Mouse (Mus musculus) kidney, adult 2 months (tissue): ENCODE measurements around the gene Tpst1. TPM values are rescaled to one million over a fixed set of nuclear protein-coding genes. Genes with fewer than 3 reads are reported as not detected.
A peak's percentile ranks its signal among the peaks of the same experiment; 100 is the strongest.

Experiments used
- DNase-seq: peaks from one replicate; pipeline ENCODE4 v3.0.0; 2021
- H3K27ac ChIP-seq: fragments of 200-500 bp; 2 replicates; pipeline ENCODE4 v1.5.1; 2012; ENCODE audit warnings: low read depth, low read length, control low read depth, inconsistent platforms; ENCODE audit not compliant: insufficient read depth
- H3K27me3 ChIP-seq: fragments of 200-500 bp; replicated peaks from 2 replicates; pipeline ENCODE4 v1.6.1; 2012; ENCODE audit warnings: mild to moderate bottlenecking, moderate library complexity, low read length, inconsistent platforms; ENCODE audit not compliant: control insufficient read depth, insufficient read depth
- H3K36me3 ChIP-seq: fragments of 200-500 bp; 2 replicates; pipeline ENCODE4 v1.6.1; 2012; ENCODE audit warnings: mild to moderate bottlenecking, moderate library complexity, low read length, inconsistent platforms; ENCODE audit not compliant: control insufficient read depth, insufficient read depth
- H3K4me1 ChIP-seq: fragments of 200-500 bp; 2 replicates; pipeline ENCODE4 v1.6.1; 2011; ENCODE audit warnings: low read length; ENCODE audit not compliant: control insufficient read depth, insufficient read depth
- H3K4me3 ChIP-seq: fragments of 200-500 bp; 2 replicates; pipeline ENCODE4 v1.5.1; 2011; ENCODE audit warnings: mild to moderate bottlenecking, low read depth, low read length, control low read depth; ENCODE audit not compliant: insufficient read depth
- CTCF ChIP-seq: fragments of 200-500 bp; conservative IDR thresholded peaks from 2 replicates; pipeline ENCODE4 v1.5.1; 2011; ENCODE audit warnings: low read depth, mild to moderate bottlenecking, control low read depth, low read length, moderate library complexity, mixed read lengths; ENCODE audit not compliant: insufficient read depth, insufficient read length
- POLR2A ChIP-seq: fragments of 200-500 bp; IDR thresholded peaks from one replicate; pipeline ENCODE4 v1.6.1; 2011; ENCODE audit warnings: low read depth, low read length, control low read depth
- WGBS: fragments of 180-500 bp; shearing (Covaris S2); methylation state at CpG from one replicate; pipeline ENCODE4 v1.1.7; 2018; 5-methylcytosine and 5-hydroxymethylcytosine counted together
- polyA plus RNA-seq: library from polyadenylated mRNA; depleted of rRNA; stranded (reverse); fragments of >200 nt; gene quantifications from 2 replicates; pipeline ENCODE4 v1.2.3, GENCODE M21; 2012

Tpst1 gene
- polyA plus RNA-seq, 1 experiment = 8.7 TPM

DNA sequence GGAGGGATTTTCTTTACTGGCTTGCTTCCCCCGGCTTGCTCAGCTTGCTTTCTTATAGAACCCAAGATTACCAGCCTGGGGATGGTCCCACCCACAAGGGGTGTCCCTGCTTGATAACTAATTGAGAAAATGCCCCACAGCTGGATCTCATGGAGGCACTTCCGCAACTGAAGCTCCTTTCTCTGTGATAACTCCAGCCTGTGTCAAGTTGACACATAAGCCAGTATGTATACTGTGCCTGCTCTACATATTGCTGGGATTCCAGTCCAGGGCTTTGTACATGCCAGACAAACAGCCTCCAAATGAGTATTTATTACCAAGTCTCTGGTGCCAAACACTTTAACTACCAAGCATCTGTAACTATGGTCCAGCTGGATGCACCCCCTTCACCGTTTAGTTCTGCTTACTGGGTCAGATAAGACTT lies 5.3 kb upstream of the Tpst1 start:
- Histone ChIP-seq H3K36me3 (no peaks in the 10 kb centered on the region), H3K4me1 (no peaks in the 10 kb centered on the region), H3K27ac (no peak overlapping the region), H3K4me3 (no peak overlapping the region), H3K27me3 (no peaks in the 10 kb centered on the region)
- TF ChIP-seq POLR2A (no peak), CTCF (no peak)
- WGBS = 53% methylated on average over 3 of the region's 3 CpGs
- no peak for DNase-seq

DNA sequence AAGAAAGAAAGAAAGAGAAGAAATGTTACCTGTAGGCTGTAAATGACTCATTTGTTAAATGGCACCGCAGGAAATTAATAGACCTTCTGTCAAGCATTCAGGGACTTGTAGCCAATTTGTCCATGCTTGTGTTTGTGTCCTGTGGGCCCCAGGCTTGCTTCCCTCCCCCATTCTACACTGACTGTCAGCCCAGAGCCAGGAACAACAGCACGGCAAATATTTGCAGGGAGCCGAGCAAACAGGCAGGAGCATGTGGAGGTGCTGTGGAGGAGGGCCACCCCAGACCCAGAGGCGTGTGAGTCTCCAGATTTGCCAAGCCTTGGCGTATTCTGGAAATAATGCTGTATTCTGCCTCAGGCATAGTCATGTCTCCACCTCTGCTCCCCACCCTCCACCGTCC lies 1.4 kb downstream of the Tpst1 start:
- H3K27ac ChIP-seq = no peak overlapping the region
- no peaks in the 10 kb centered on the region for H3K27me3 ChIP-seq
- no peak overlapping the region for H3K4me3 ChIP-seq
- 0 out of 2 replicates have a peak, but pooled peaks cover 3% of the 10 kb centered on the region for H3K4me1 ChIP-seq
- DNase-seq = no peak
- 78% methylated on average over 6 of the region's 6 CpGs for WGBS
- H3K36me3 ChIP-seq = no peaks in the 10 kb centered on the region
- TF ChIP-seq CTCF = no peak
- TF ChIP-seq POLR2A = no peak

DNA sequence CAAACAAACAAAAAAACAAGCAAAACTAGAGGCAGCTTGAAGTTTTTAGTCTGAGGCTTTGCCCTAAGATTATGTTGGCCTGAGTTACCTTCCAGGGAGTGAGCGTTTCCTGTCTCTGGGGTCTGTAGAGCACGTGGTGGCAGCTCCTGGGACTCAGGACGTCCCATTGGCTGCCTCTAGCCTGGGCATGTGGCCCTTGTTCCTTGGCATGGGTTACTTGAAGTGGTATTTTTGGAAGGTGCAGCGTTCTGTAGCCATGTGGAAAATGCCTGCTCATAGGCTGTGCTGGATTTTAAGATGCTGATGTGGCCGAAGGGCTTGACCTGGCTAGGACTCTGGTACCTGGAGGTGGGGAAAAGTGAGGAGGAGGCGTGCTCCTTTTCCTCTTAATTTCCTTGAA lies 3.3 kb downstream of the Tpst1 start:
- DNase-seq = no peak
- H3K36me3 ChIP-seq = no peaks in the 10 kb centered on the region
- no peak overlapping the region for H3K4me3 ChIP-seq
- 0 out of 2 replicates have a peak, but pooled peaks cover 6% of the 10 kb centered on the region for H3K4me1 ChIP-seq
- 60% methylated on average over 6 of the region's 6 CpGs for WGBS
- H3K27ac ChIP-seq = no peak overlapping the region
- H3K27me3 ChIP-seq = no peaks in the 10 kb centered on the region
- TF ChIP-seq CTCF = no peak
- no peak for TF ChIP-seq POLR2A

DNA sequence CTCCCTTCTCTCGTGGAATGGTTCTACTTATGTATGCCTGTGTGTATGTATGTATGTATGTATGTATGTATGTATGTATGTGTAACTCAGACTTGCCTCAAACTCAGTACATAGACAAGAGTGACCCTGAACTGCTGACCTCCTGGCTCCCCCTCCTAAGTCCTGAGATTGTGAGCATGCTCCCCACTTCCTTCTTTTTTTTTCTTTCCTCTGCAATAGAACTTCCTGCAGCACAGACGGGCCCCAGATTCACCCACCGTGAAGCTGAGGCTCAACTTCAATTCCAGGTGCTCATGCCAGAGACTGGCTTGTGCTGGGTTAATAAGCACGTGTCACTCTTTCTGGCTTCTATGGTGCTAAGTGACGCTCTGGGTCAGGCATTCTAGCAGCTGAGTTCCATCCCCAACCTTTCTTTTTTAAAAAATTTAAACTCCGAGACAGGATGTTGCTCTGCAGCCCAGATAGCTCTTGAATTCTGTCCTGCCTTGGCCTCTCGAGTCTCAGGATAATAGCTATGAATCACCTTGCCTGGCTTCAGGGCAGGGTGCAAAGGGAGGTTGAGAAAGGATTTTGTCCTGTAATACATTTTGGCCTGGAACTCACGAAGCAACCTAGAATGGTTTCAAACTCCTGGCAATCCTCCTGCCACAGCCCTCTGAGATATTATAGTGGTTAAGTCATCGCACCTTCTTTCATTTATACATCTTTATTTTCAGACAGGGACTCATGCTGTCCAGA lies 5.1 kb downstream of the Tpst1 start:
- Histone ChIP-seq H3K4me1 (0 out of 2 replicates have a peak, but pooled peaks cover 6% of the 10 kb centered on the region), H3K36me3 (no peaks in the 10 kb centered on the region), H3K27ac (peak overlapping the region; percentile 25; the same call in 1 of the 2 replicates), H3K27me3 (no peaks in the 10 kb centered on the region), H3K4me3 (no peak overlapping the region)
- TF ChIP-seq CTCF (no peak), POLR2A (no peak)
- DNase-seq = no peak
- 50% methylated on average over 9 of the region's 9 CpGs for WGBS

DNA sequence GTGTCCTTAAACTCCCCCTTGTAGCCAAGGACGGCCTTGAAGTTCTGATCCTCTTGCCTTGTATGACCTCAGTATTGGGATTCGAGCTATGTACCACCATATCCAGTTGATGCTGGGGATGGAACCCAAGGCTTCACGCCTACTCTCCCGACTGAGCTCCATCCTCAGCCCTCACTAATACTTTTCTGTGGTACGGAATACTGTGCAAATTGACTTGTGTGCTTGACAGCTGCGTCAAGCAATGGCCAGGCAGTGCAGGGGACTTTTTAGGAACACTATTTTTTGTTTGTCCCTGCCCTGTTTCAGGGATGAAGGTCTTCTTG lies 5.7 kb downstream of the Tpst1 start:
- Histone ChIP-seq H3K4me3 (peak overlapping the region; percentile 60), H3K4me1 (0 out of 2 replicates have a peak, but pooled peaks cover 6% of the 10 kb centered on the region), H3K27me3 (no peaks in the 10 kb centered on the region), H3K36me3 (no peaks in the 10 kb centered on the region), H3K27ac (peak overlapping the region; percentile 25)
- TF ChIP-seq CTCF (no peak), POLR2A (no peak)
- WGBS = 49% methylated on average over 6 of the region's 6 CpGs
- DNase-seq = no peak

DNA sequence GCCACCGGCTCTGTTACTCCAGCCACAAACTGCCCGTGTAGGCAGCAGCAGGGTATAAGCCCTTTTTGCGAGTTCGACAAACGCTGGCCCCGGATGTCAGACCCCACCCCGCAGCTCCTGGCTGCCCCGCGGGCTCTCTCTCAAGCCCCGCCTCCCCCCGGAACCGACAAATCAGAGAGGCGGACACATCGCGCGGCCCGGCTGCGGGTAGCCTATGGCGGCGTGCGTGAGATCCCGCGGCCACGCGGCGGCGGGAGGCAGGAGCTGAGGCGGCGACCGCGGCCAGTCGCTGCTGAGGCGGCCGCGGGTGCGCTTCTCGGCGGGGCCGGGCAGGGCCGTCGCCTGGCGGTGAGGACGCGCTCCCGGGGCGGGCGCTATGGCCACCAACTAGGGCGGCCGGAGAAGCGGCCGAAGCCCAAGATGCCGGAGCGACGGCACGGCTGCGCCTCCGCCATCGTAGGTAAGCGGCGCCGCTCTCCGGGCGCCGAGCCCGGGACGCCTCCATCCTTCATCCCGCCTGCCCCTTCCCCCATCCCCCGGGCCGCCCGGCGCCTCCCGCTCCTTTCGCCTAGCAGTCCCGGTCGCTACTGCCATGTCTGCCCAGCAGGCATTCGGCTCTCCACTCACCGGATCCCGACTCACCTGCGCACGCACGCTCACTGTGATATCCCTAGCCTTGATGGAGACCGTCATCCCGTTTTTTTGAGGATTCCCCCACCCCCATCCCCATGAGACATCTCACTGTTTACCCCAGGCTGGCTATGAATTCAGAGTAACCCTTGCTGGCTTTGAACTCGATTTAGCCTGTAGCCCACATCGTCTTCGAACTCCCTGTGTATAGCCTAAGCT lies 6.3 kb downstream of the Tpst1 start:
- H3K36me3 ChIP-seq = no peaks in the 10 kb centered on the region
- H3K27me3 ChIP-seq = no peaks in the 10 kb centered on the region
- peak; percentile 94 for DNase-seq
- peak overlapping the region; percentile 60 for H3K4me3 ChIP-seq
- WGBS = under 1% methylated on average over 86 of the region's 86 CpGs
- 0 out of 2 replicates have a peak, but pooled peaks cover 6% of the 10 kb centered on the region for H3K4me1 ChIP-seq
- TF ChIP-seq CTCF (no peak), POLR2A (no peak)
- peak overlapping the region; percentile 25 for H3K27ac ChIP-seq
